Mouse (Mus musculus) gastrocnemius, postnatal 36 days (tissue): ENCODE data around the gene Gm20431. TPM values are rescaled to one million over a fixed set of nuclear protein-coding genes. Genes with fewer than 3 reads are reported as not detected.
"Not testable (repeated sequence)": the region's sequence is repeated elsewhere in the genome, so short reads cannot be mapped to it uniquely, and the experiment has no call there.

Experiments used
- DNase-seq, 2 experiments: peaks; one replicate each; pipeline ENCODE4 v3.0.0; 2022
- intact Hi-C: fragments of 180-260 bp; cut with DNase I; formaldehyde crosslinking; loops from one replicate; pipeline ENCODE4 v1.15.1; 2025
- total RNA-seq, 2 experiments: library from RNA; stranded (reverse); gene quantifications; 2 replicates each; pipeline ENCODE4 v1.2.3; 2021

Gene Gm20431
- total RNA-seq, 2 experiments from 2014 or later = 6.3 to 11.4 TPM

GRCm38 (mm10) chr2:167634865-167635512 is 26.3 kb downstream of the Gm20431 start:
- intact Hi-C loops = no loop called here
- no peak for DNase-seq

- DNase-seq = peak; percentile 94 to 95
- intact Hi-C loops = no loop called here
Observed at GRCm38 (mm10) chr2:167634338-167634770, 26.9 kb downstream of the Gm20431 start.

GRCm38 (mm10) chr2:167633537-167633872 is 27.8 kb downstream of the Gm20431 start:
- DNase-seq = no peak
- intact Hi-C loops = no loop called here

GRCm38 (mm10) chr2:167632731-167633536 is 28.4 kb downstream of the Gm20431 start:
- DNase-seq = no peak
- intact Hi-C loops = no loop called here

- peak; percentile 95 to 97 for DNase-seq
- intact Hi-C loops = no loop called here
Observed at GRCm38 (mm10) chr2:167631591-167632448, 29.5 kb downstream of the Gm20431 start, which contains the start of gene Ube2v1. TSS of gene Ube2v1 (minus strand) at chr2:167632095.

GRCm38 (mm10) chr2:167631181-167631590 is 30.1 kb downstream of the Gm20431 start:
- intact Hi-C loops = no loop called here
- DNase-seq = peak in 1 of 2 experiments; percentile 35

- no peak for DNase-seq
- intact Hi-C loops = no loop called here
Observed at GRCm38 (mm10) chr2:167630421-167630820, 30.9 kb downstream of the Gm20431 start.

GRCm38 (mm10) chr2:167629665-167630209 is 31.6 kb downstream of the Gm20431 start:
- DNase-seq = no peak
- intact Hi-C loops = no loop called here

GRCm38 (mm10) chr2:167628872-167629271 is 32.4 kb downstream of the Gm20431 start:
- DNase-seq = no peak
- intact Hi-C loops = no loop called here

- intact Hi-C loops = no loop called here
- DNase-seq = no peak
Observed at GRCm38 (mm10) chr2:167627019-167627418, 34.3 kb downstream of the Gm20431 start.

- DNase-seq = no peak
- intact Hi-C loops = no loop called here
Observed at GRCm38 (mm10) chr2:167625670-167626069, 35.6 kb downstream of the Gm20431 start.

- no peak for DNase-seq
- intact Hi-C loops = no loop called here
Observed at GRCm38 (mm10) chr2:167624368-167625075, 36.8 kb downstream of the Gm20431 start.

GRCm38 (mm10) chr2:167622965-167623364 is 38.3 kb downstream of the Gm20431 start:
- intact Hi-C loops = no loop called here
- no peak for DNase-seq

- DNase-seq = no peak
- intact Hi-C loops = no loop called here
Observed at GRCm38 (mm10) chr2:167622352-167622751, 38.9 kb downstream of the Gm20431 start.

- intact Hi-C loops = no loop called here
- no peak for DNase-seq
Observed at GRCm38 (mm10) chr2:167621255-167622087, 39.8 kb downstream of the Gm20431 start.

- intact Hi-C loops = no loop called here
- no peak for DNase-seq
Observed at GRCm38 (mm10) chr2:167617472-167617871, 43.8 kb downstream of the Gm20431 start.

- no peak for DNase-seq
- intact Hi-C loops = no loop called here
Observed at GRCm38 (mm10) chr2:167617034-167617433, 44.3 kb downstream of the Gm20431 start.

GRCm38 (mm10) chr2:167613335-167613734 is 48.0 kb downstream of the Gm20431 start:
- intact Hi-C loops, DNase-seq: not testable (repeated sequence)

GRCm38 (mm10) chr2:167612122-167612521 is 49.2 kb downstream of the Gm20431 start:
- no peak for DNase-seq
- intact Hi-C loops = no loop called here
